Mouse (Mus musculus): Measurements from ENCODE around the gene St6galnac6.

DNA sequence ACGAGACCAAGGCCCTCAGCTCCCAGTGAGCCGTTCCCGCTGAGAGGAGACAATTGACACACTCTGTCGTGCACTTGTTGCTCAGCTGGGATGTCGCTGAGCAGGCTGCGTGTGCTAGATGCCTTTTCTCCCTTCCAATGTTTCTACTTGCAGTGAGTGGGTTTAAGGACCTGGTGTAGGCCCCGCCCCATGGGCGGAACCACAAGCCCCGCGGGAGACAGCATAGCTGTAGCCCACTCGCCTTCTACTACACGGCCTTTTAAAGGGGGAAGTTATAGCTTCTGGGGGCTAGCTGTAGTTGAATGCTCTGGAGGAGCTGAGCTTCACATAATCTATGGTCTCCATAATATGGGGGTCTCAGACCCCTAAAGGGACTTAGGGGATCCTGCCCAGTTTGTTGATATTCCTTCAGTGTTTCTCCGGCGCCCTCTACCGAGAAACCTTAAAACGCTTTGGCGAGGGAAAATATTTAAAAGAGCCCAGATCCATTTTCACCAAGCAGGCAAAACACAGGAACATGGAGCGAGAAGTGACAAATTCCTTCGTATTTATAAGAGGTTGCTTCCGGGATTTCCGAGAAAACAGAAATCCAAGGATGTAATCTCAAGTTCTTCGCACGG lies 11.2 kb downstream of the St6galnac6 start:
- TF ChIP-seq GATA1 (IDR thresholded peaks at IDR 0.05; ENCODE audit: low read length) (no peak), TAL1 (IDR thresholded peaks at IDR 0.05; ENCODE audit: low read length) (no peak)

All from erythroblast, embryonic 14.5 days (primary cell).